Mouse (Mus musculus) hindbrain, embryonic 12.5 days (tissue): ENCODE results near the gene Esrrg. TPM values are rescaled to one million over a fixed set of nuclear protein-coding genes. Genes with fewer than 3 reads are reported as not detected.

Source experiments
- ATAC-seq: fragments of 200-750 bp; cut with Nextera tagmentation; 2 replicates; pipeline ENCODE4 v1.8.0; 2017; ENCODE audit warnings: moderate TSS enrichment; ENCODE audit not compliant: low FRiP score
- H3K27ac ChIP-seq: fragments of 300-500 bp; sonication (generic); 2 replicates; pipeline ENCODE4 v1.5.1; 2016; ENCODE audit warnings: mild to moderate bottlenecking
- H3K27me3 ChIP-seq: fragments of 300-500 bp; sonication (generic); 2 replicates; pipeline ENCODE4 v1.6.1; 2016; ENCODE audit warnings: mild to moderate bottlenecking
- H3K36me3 ChIP-seq: fragments of 300-500 bp; sonication (generic); 2 replicates; pipeline ENCODE4 v1.6.1; 2016; ENCODE audit warnings: mild to moderate bottlenecking
- H3K4me1 ChIP-seq: fragments of 300-500 bp; sonication (generic); 2 replicates; pipeline ENCODE4 v1.6.1; 2016
- H3K4me2 ChIP-seq: fragments of 300-500 bp; sonication (generic); replicated peaks from 2 replicates; pipeline ENCODE4 v1.6.1; 2016; ENCODE audit warnings: mild to moderate bottlenecking
- H3K4me3 ChIP-seq: fragments of 300-500 bp; sonication (generic); 2 replicates; pipeline ENCODE4 v1.5.1; 2016; ENCODE audit warnings: mild to moderate bottlenecking
- H3K9ac ChIP-seq: fragments of 300-500 bp; sonication (generic); 2 replicates; pipeline ENCODE4 v1.6.1; 2016; ENCODE audit warnings: mild to moderate bottlenecking, moderate library complexity
- H3K9me3 ChIP-seq: fragments of 300-500 bp; sonication (generic); replicated peaks from 2 replicates; pipeline ENCODE4 v1.6.1; 2016; ENCODE audit warnings: mild to moderate bottlenecking
- WGBS: fragments of 180-500 bp; shearing (Covaris S2); methylation state at CpG from one replicate; pipeline ENCODE4 v1.1.7; 2016; 5-methylcytosine and 5-hydroxymethylcytosine counted together
- polyA plus RNA-seq: library from polyadenylated mRNA; unstranded; fragments of >200 nt; fragmentation: Nextera tagmentation; extraction: Ambion mirVana; gene quantifications from 2 replicates; pipeline ENCODE4 v1.2.1, GENCODE M21; 2016

Gene Esrrg
- polyA plus RNA-seq, 1 experiment from 2014 or later, result 19.3 TPM

DNA sequence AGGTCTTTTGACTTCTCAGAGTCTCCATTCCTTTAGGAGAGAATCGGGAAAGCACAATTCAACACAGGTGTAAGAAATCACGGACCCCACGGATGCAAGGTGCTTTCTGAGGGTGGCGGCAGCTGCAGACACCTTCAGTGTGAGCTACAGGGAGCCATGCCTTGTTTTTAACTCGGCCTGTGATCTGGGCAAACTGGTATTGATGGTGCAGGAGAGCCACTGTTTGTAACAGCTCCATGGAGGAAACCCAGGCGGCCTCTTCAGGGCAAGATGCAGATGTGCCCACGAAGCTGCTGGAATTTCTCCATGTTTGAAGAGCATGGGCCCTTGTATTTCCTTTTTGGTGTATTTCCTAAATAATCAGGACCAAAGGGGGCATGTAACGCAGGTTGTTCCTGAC lies 263.6 kb downstream of the Esrrg start:
- H3K27me3 ChIP-seq, result no peaks in the 10 kb centered on the region
- H3K9me3 ChIP-seq, result no peaks in the 10 kb centered on the region
- H3K36me3 ChIP-seq, result no peaks in the 10 kb centered on the region
- no peaks in the 10 kb centered on the region for H3K4me1 ChIP-seq
- no peak for ATAC-seq
- H3K27ac ChIP-seq, result no peak overlapping the region
- WGBS, result 66% methylated on average over 8 of the region's 8 CpGs
- H3K9ac ChIP-seq, result no peak overlapping the region
- no peak overlapping the region for H3K4me2 ChIP-seq
- no peak overlapping the region for H3K4me3 ChIP-seq

DNA sequence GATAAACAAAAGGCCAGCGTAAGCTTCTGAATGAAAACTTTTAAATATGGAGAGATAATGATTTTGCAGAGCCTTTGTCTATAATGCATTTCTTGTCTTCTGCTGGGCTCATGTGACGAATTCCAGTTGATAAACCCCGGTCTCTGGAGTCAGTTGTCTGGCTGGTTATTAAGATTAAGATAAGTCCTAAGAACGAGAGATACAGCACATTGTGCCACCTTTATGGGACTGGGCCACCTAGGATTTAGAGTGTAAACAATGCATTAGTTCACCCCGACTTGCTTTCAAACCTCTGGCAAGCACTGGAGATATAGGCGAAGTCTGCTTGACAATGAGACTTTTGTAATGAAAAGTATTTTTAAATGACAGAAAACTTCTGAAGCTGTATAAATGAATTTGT lies 264.2 kb downstream of the Esrrg start:
- Histone ChIP-seq H3K9me3 (no peaks in the 10 kb centered on the region), H3K4me2 (no peak overlapping the region), H3K27ac (no peak overlapping the region), H3K4me1 (no peaks in the 10 kb centered on the region), H3K36me3 (no peaks in the 10 kb centered on the region), H3K9ac (no peak overlapping the region), H3K27me3 (no peaks in the 10 kb centered on the region), H3K4me3 (no peak overlapping the region)
- no peak for ATAC-seq
- WGBS, result 72% methylated on average over 6 of the region's 6 CpGs

DNA sequence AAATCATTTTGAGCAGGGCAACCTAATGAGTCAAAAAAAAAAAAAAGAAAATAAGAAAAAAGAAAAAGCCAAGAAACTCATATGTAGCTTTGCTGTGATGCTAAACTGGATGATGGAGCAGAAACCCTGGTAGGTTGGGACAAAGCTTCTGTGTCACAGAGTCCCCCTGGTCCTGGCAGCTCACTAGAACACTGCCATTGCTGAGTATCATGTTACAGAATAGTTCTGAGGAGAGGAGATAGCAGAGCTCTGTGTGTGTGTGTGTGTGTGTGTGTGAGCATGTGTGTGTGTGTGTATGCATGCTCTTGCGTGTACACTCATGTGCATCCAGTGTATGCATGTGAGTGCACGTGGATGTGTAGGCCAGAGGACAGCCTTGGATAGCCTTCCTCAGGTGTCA lies 265.2 kb downstream of the Esrrg start:
- Histone ChIP-seq H3K27ac (no peak overlapping the region), H3K4me3 (no peak overlapping the region), H3K36me3 (no peaks in the 10 kb centered on the region), H3K27me3 (no peaks in the 10 kb centered on the region), H3K4me2 (no peak overlapping the region), H3K9ac (no peak overlapping the region), H3K9me3 (no peaks in the 10 kb centered on the region), H3K4me1 (no peaks in the 10 kb centered on the region)
- ATAC-seq, result no peak
- 75% methylated on average over 2 of the region's 2 CpGs for WGBS

DNA sequence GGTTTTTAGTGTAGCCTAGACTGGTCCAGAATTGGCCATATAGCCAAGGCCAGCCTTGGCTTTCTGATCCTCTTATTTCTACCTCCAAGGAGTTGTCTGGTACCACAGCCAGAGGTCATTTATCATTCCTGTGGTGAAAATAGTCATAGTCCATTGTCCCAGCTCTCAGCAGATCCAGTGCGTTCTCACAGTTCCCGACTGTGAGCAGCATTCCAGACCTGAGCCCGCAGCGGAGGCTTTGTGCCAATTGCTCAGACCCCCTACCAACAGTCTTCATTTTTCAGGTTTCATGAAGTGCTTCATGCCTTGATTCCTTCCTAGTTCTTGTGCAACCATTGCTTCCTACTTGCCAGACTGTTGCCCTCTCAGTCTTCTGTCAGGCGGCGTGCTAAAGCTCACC lies 278.7 kb downstream of the Esrrg start:
- no peak for ATAC-seq
- Histone ChIP-seq H3K9me3 (no peaks in the 10 kb centered on the region), H3K4me3 (no peak overlapping the region), H3K27ac (no peak overlapping the region), H3K4me1 (no peaks in the 10 kb centered on the region), H3K4me2 (no peak overlapping the region), H3K27me3 (no peaks in the 10 kb centered on the region), H3K9ac (no peak overlapping the region), H3K36me3 (no peaks in the 10 kb centered on the region)
- WGBS, result 71% methylated on average over 6 of the region's 6 CpGs

DNA sequence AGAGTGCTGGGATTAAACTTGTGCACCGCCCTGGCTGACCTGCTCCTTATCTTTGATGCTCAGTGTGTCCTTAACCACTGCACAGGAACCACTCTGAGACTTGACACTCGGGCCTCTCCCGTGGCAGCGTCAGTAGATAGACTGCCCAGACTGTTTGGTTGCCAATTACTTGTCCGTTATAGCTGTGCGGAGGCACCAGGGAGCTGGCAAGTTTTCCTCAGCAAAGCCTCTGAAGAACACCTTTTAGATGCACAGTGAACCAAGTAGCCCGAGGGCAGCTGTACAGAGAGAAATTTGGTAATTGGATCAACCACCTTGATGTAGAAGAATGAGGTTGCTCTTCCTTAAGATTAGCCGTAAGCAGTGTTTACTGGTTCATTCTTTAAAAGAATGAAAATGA lies 279.6 kb downstream of the Esrrg start:
- no peaks in the 10 kb centered on the region for H3K9me3 ChIP-seq
- 86% methylated on average over 8 of the region's 8 CpGs for WGBS
- no peak overlapping the region for H3K9ac ChIP-seq
- no peaks in the 10 kb centered on the region for H3K4me1 ChIP-seq
- no peak overlapping the region for H3K4me2 ChIP-seq
- H3K4me3 ChIP-seq, result no peak overlapping the region
- no peak for ATAC-seq
- no peaks in the 10 kb centered on the region for H3K36me3 ChIP-seq
- H3K27me3 ChIP-seq, result no peaks in the 10 kb centered on the region
- H3K27ac ChIP-seq, result no peak overlapping the region

DNA sequence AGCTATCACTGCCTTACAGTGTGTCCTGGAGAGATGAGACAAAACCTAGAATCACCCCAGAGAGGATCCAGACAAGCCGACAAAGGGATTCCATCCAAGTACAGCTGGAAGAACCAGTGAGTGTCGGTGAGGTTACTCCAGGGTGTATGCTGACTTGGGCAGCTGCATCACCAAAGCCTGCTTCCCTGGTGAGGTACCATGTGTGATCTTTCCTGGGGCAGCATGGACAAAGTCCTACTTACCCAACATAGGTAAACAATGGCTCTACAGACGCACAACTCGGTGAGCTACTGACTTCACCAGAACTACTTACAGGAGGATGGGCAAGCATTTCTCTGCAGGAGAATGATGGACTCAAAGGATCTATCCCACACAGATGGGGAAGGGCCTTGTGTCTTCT lies 280.5 kb downstream of the Esrrg start:
- 95% methylated on average over 4 of the region's 4 CpGs for WGBS
- Histone ChIP-seq H3K9ac (no peak overlapping the region), H3K9me3 (no peaks in the 10 kb centered on the region), H3K27me3 (no peaks in the 10 kb centered on the region), H3K36me3 (no peaks in the 10 kb centered on the region), H3K4me3 (no peak overlapping the region), H3K4me2 (no peak overlapping the region), H3K4me1 (no peaks in the 10 kb centered on the region), H3K27ac (no peak overlapping the region)
- ATAC-seq, result no peak

DNA sequence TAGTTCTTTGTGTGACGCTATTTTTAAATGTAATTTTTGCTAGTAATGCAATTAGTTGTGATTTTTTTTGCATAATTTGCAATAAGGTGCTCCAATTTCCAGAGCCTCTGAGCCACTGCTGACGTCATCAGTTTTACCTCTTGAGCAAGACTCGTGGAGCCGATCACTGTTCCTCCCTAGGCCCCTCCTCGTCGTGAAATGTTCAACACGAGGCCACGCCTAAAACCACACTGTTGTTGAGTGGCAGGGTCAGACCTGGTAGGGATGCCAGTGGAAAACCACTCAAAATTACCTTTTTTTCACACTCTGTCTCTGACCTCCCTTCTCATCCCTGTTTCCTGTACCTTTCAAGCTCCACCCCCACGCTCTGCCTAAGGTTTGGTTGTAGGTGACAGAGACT lies 282.7 kb downstream of the Esrrg start:
- Histone ChIP-seq H3K4me2 (no peak overlapping the region), H3K27me3 (no peaks in the 10 kb centered on the region), H3K4me1 (no peaks in the 10 kb centered on the region), H3K9ac (no peak overlapping the region), H3K4me3 (no peak overlapping the region), H3K9me3 (no peaks in the 10 kb centered on the region), H3K27ac (no peak overlapping the region), H3K36me3 (no peaks in the 10 kb centered on the region)
- no peak for ATAC-seq
- WGBS, result 88% methylated on average over 9 of the region's 9 CpGs

DNA sequence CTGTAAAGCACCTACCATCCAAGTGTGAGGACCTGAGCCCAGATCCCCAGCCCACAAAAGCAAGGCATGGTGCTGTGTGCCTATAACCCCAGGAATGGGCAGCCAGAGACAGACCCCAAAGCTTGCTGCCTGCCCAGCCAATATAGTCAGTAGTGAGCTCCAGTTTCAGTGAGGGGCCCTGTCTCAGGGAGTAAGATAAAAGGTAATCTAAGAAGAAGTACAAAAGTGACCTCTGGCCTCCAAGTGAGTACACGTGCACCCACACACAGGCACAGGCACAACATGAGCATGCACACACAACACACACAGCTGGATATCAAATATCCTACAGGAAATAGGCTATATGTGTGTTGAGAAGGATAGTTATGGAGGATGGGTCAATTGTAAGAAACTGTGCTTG lies 286.9 kb downstream of the Esrrg start:
- Histone ChIP-seq H3K4me3 (no peak overlapping the region), H3K27ac (no peak overlapping the region), H3K27me3 (no peaks in the 10 kb centered on the region), H3K9ac (no peak overlapping the region), H3K9me3 (no peaks in the 10 kb centered on the region), H3K4me1 (no peaks in the 10 kb centered on the region), H3K4me2 (no peak overlapping the region), H3K36me3 (no peaks in the 10 kb centered on the region)
- ATAC-seq, result no peak
- 56% methylated on average over 1 of the region's 1 CpGs for WGBS

DNA sequence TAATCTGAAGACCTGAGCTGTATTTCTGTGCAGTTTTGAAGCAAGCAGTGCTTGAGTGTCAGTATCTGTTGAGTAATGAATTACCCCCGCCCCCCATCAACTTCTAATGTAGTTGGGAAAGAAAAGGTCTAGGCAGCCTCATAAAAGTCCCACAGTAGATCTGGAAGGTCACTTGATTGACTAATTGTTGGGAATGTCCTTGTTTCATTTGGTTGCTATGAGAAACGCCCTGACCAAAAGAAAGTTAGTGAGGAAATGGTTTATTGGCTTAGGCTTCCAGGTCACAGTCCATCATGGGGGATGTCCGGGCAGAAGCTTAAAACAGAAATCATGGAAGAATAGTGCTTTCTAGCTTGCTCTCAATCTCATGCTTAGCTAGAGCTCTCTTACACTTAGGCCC lies 287.7 kb downstream of the Esrrg start:
- no peak overlapping the region for H3K9ac ChIP-seq
- no peaks in the 10 kb centered on the region for H3K27me3 ChIP-seq
- ATAC-seq, result no peak
- no peaks in the 10 kb centered on the region for H3K36me3 ChIP-seq
- no peaks in the 10 kb centered on the region for H3K4me1 ChIP-seq
- no peak overlapping the region for H3K27ac ChIP-seq
- 85% methylated on average over 3 of the region's 3 CpGs for WGBS
- no peak overlapping the region for H3K4me3 ChIP-seq
- no peaks in the 10 kb centered on the region for H3K9me3 ChIP-seq
- no peak overlapping the region for H3K4me2 ChIP-seq

DNA sequence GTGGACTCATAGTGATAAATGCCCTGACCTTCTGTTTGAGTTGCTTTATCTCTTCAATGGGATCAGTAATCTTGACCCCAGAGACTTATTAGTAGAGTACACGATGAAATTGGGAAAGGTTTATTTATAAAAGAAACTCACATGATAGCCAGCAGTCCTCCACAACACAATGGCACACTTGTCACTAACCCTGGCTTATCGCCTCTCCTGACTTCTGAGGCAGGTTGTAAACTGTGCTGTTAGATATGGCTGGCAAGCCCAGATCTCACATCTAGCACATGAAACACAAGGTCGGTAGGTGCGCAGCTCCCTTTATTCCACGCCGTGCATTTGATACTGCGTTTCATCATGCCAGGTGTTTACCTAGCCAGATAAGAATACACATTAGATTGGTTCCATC lies 288.3 kb downstream of the Esrrg start:
- H3K9me3 ChIP-seq, result no peaks in the 10 kb centered on the region
- H3K4me2 ChIP-seq, result no peak overlapping the region
- no peaks in the 10 kb centered on the region for H3K27me3 ChIP-seq
- H3K4me3 ChIP-seq, result no peak overlapping the region
- no peak overlapping the region for H3K9ac ChIP-seq
- H3K4me1 ChIP-seq, result no peaks in the 10 kb centered on the region
- 93% methylated on average over 7 of the region's 7 CpGs for WGBS
- no peak for ATAC-seq
- no peaks in the 10 kb centered on the region for H3K36me3 ChIP-seq
- H3K27ac ChIP-seq, result no peak overlapping the region

DNA sequence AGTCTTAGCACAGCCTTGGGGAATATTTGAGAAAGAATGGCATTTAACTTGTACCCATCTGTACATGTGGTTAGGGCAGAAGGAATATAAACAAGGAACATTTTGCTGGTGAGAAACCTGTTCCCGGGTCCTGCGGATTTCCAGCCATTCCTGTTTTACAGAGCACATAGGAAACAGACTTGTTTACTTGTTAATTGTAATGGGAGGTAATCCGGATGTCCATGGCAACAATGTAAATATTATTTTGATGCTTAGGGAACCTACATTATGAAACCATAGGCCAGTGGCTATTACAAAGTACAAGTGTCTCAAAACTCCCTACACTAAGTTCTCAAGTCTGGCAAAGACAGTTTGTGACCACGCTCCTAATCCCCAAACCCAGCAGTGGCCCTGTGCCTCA lies 290.9 kb downstream of the Esrrg start:
- Histone ChIP-seq H3K36me3 (no peaks in the 10 kb centered on the region), H3K27me3 (no peaks in the 10 kb centered on the region), H3K9ac (no peak overlapping the region), H3K9me3 (no peaks in the 10 kb centered on the region), H3K27ac (no peak overlapping the region), H3K4me2 (no peak overlapping the region), H3K4me3 (no peak overlapping the region), H3K4me1 (no peaks in the 10 kb centered on the region)
- no peak for ATAC-seq
- WGBS, result 79% methylated on average over 4 of the region's 4 CpGs

DNA sequence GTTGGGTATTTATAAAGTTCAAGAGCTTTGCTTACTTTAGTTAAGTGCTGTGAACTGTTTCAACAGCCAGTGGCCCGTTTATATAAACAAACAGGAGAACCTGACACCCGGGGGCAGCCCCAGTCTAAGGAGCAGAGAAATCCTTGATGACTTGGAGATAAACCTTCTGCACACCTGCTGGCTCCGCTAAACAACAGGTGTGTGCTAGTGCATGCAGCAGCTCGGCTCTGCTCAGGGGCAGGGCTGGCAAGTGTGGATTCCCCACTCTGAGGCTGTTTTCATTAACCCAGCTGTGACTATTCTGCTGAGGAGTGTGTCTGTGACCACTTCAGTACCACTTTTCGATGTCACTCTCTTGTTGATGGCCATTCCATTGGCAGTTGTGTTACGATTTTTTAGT lies 292.2 kb downstream of the Esrrg start:
- 64% methylated on average over 6 of the region's 6 CpGs for WGBS
- Histone ChIP-seq H3K4me3 (no peak overlapping the region), H3K4me1 (no peaks in the 10 kb centered on the region), H3K9me3 (no peaks in the 10 kb centered on the region), H3K27ac (no peak overlapping the region), H3K9ac (no peak overlapping the region), H3K27me3 (no peaks in the 10 kb centered on the region), H3K4me2 (no peak overlapping the region), H3K36me3 (no peaks in the 10 kb centered on the region)
- ATAC-seq, result no peak

DNA sequence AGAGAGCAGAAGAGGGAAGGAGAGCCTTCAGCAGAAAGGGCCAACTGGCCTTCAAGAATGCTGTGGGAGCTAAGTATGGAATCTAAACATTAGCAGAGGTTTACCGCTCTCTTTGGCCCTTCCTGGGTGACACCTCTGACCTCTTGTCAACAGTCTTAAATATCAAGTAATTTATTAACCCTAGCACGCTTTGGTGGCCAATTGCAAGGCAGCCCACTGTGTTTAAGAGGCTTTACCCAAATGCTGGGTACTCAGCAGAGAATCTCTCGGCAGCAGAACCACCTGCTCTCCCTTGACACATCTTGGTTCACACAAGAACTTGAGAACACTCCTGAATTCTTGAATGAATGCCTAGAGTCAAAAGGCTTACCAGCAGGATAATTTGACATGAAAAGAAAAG lies 293.6 kb downstream of the Esrrg start:
- H3K4me1 ChIP-seq, result 0 out of 2 replicates have a peak, but pooled peaks cover under 1% of the 10 kb centered on the region
- H3K27ac ChIP-seq, result no peak overlapping the region
- ATAC-seq, result no peak
- WGBS, result 43% methylated on average over 3 of the region's 3 CpGs
- no peaks in the 10 kb centered on the region for H3K9me3 ChIP-seq
- no peaks in the 10 kb centered on the region for H3K36me3 ChIP-seq
- no peaks in the 10 kb centered on the region for H3K27me3 ChIP-seq
- no peak overlapping the region for H3K4me3 ChIP-seq
- no peak overlapping the region for H3K4me2 ChIP-seq
- H3K9ac ChIP-seq, result no peak overlapping the region

DNA sequence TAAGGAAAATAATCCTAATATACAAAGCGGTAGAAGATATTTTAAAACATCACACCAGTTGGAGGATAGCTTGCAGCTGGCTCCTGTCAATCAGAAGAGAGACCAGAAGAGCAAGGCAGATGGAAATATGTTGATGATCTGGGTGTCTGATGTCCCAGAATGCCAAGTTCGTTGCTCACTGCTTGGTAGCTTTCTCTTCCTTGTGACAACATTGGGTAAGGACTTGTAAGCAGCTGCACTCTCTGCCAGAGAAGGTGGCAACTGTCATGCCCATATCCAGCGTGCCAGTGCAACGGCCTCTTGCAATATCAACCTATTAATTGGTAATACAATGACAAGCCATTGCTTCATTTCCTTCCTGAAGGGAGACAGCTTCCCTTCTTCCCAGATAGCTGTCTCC lies 296.1 kb downstream of the Esrrg start:
- no peaks in the 10 kb centered on the region for H3K9me3 ChIP-seq
- H3K9ac ChIP-seq, result no peak overlapping the region
- H3K36me3 ChIP-seq, result no peaks in the 10 kb centered on the region
- H3K4me1 ChIP-seq, result peaks cover 13% of the 10 kb centered on the region
- no peak for ATAC-seq
- no peak overlapping the region for H3K4me2 ChIP-seq
- no peak overlapping the region for H3K4me3 ChIP-seq
- no peaks in the 10 kb centered on the region for H3K27me3 ChIP-seq
- H3K27ac ChIP-seq, result no peak overlapping the region
- WGBS, result 73% methylated on average over 4 of the region's 4 CpGs
